Mouse (Mus musculus) lung, adult 2 months (tissue): ENCODE data around the gene Fam98b.

Experiments
- CTCF ChIP-seq: fragments of 200-500 bp; IDR thresholded peaks from 2 replicates; pipeline ENCODE4 v1.5.1; 2011; ENCODE audit warnings: mild to moderate bottlenecking, low read length, control low read depth; ENCODE audit not compliant: insufficient read depth
- POLR2A ChIP-seq: fragments of 200-500 bp; IDR thresholded peaks from 2 replicates; pipeline ENCODE4 v1.6.1; 2011; ENCODE audit warnings: low read depth, mild to moderate bottlenecking, control low read depth, low read length, borderline replicate concordance; ENCODE audit errors: extremely low read depth

DNA sequence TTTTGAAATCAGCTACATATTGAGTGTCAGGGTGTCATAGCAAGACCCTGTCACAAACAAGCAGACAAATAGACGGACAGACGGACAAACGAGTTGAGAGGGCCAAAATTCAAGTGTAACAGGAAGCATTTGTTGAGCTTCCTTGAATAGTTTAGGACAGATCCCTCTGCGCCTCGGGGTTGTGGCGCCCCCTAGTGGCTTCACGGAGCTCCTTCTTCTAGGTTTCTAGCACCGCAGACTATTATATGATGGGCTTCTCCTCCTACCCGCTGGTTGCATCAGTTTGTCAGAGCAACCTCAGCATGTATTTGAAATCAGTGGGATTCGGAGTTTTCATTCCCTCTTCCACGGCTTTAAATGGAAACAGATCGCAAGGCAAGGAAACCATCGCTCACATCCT is 18.3 kb upstream of the Fam98b start:
- TF ChIP-seq CTCF: peak; percentile 80
- no peak for TF ChIP-seq POLR2A
